Mouse (Mus musculus) left cerebral cortex, adult 2 months (tissue): ENCODE results near the gene Klhl36. TPM values are rescaled to one million over a fixed set of nuclear protein-coding genes. Genes with fewer than 3 reads are reported as not detected.

Experiments used
- DNase-seq, 2 experiments: peaks; one replicate each; pipeline ENCODE4 v3.0.0; 2021 to 2022; ENCODE audit warnings: low spot score in 2 of 2, mixed read lengths in 1 of 2; ENCODE audit errors: extremely low spot score in 1 of 2
- H3K27ac ChIP-seq: fragments of 200-600 bp; 2 replicates; pipeline ENCODE4 v1.8.1; 2022
- H3K4me3 ChIP-seq: fragments of 200-600 bp; 2 replicates; pipeline ENCODE4 v1.8.1; 2022
- CTCF ChIP-seq: fragments of 200-600 bp; IDR thresholded peaks from 2 replicates; pipeline ENCODE4 v1.8.1; 2022; ENCODE audit warnings: antibody characterized with exemption, mild to moderate bottlenecking, moderate library complexity
- intact Hi-C: fragments of 180-260 bp; cut with DNase I; formaldehyde crosslinking; loops from one replicate; pipeline ENCODE4 v1.15.1; 2025
- total RNA-seq, 2 experiments: library from RNA; stranded (reverse); gene quantifications; 2 replicates each; pipeline ENCODE4 v1.2.3; 2021

Klhl36 gene
- total RNA-seq, 2 experiments from 2014 or later, result 7.2 to 8.9 TPM

DNA sequence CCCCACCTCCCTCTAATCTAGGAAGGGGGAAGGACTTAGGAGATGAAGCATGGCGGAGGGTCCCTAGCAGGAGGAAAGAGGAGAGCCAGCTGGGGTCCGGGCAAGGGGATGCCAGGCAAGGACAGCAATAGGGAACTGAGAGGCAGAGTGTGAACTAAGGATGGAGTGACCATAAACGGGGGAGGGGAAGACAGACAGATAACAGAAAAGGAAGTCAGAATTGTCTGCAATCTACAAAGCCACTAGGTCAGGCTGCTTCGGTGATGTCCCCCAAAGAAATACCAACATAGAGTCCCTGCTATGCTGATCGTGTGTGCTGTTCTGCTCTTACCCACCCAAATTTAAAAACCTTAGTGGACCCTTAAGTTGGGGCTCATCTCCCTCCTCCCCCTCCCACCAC lies 35.1 kb upstream of the Klhl36 start:
- Histone ChIP-seq H3K27ac (no peak overlapping the region), H3K4me3 (no peak overlapping the region)
- DNase-seq, result no peak
- intact Hi-C loops, result no loop called here
- TF ChIP-seq CTCF, result no peak

- Histone ChIP-seq H3K4me3 (no peak overlapping the region), H3K27ac (no peak overlapping the region)
- intact Hi-C loops, result no loop called here
- no peak for TF ChIP-seq CTCF
- DNase-seq, result no peak
Measured at GRCm38 (mm10) chr8:119827721-119828153, 34.3 kb upstream of the Klhl36 start.

DNA sequence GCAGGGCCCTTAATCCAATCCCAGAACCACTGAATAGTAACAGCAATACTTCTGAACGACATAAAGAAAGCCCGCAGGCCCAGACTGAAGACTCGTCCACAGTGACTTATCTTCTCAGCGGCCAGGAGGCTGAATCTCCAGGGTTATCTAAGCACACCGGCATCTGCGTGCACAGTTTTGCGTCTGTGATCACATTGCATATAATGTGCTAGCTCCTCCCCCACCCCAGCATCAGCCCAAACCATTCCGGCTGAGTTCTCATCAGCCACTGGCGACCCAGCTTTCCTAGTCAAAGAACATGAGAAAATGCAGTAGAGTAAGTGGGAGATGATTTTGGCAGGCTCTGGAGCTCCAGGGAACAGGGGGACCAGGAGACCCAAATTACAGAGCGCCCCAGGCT lies 33.1 kb upstream of the Klhl36 start:
- intact Hi-C loops, result no loop called here
- H3K27ac ChIP-seq, result no peak overlapping the region; the same call in 1 of the 2 replicates
- TF ChIP-seq CTCF, result no peak
- no peak overlapping the region for H3K4me3 ChIP-seq
- no peak for DNase-seq

DNA sequence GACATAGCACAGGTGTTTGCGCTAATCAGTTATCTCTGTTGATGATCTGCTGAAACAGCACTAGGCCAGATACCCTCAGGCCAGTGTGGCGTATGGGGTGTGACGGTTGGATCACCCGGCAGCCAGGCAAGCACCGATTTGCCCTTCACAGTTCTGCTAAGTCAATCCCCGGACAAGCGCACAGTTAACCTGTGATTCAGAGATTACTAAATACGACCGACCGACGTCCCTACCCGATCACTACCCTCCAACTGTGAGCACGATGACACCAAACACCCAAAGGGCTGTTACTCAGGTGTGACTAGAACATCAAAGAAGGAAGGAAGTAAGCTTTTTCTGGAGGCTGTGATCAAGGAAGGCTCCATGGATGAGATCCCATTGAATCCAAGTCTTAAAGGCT lies 32.6 kb upstream of the Klhl36 start:
- DNase-seq, result no peak
- intact Hi-C loops, result no loop called here
- H3K27ac ChIP-seq, result no peak overlapping the region; the same call in 1 of the 2 replicates
- no peak overlapping the region for H3K4me3 ChIP-seq
- TF ChIP-seq CTCF, result no peak

- intact Hi-C loops, result no loop called here
- H3K27ac ChIP-seq, result no peak overlapping the region; the same call in 1 of the 2 replicates
- H3K4me3 ChIP-seq, result no peak overlapping the region
- TF ChIP-seq CTCF, result no peak
- no peak for DNase-seq
Measured at GRCm38 (mm10) chr8:119829870-119830580, 32.0 kb upstream of the Klhl36 start.

DNA sequence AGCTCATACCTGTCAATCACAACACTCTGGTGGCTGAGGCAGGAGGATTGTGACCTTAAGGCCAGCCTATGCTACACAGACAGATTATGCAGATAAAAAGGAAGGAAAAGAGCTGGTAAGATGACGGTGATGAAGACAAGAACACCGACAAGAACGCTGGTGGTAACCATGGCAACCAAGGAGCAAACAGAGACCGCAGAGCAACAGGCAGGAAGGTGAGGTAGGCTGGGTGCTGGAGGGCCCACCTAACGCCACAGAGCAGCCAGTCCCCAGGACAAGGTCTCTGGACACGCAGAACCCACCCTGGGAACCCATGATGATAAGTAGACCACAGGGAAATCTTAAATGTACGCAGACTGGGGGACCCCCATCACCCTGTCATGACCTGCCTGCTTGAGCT lies 31.5 kb upstream of the Klhl36 start:
- Histone ChIP-seq H3K27ac (no peak overlapping the region; the same call in 1 of the 2 replicates), H3K4me3 (no peak overlapping the region)
- DNase-seq, result no peak
- TF ChIP-seq CTCF, result no peak
- intact Hi-C loops, result no loop called here

DNA sequence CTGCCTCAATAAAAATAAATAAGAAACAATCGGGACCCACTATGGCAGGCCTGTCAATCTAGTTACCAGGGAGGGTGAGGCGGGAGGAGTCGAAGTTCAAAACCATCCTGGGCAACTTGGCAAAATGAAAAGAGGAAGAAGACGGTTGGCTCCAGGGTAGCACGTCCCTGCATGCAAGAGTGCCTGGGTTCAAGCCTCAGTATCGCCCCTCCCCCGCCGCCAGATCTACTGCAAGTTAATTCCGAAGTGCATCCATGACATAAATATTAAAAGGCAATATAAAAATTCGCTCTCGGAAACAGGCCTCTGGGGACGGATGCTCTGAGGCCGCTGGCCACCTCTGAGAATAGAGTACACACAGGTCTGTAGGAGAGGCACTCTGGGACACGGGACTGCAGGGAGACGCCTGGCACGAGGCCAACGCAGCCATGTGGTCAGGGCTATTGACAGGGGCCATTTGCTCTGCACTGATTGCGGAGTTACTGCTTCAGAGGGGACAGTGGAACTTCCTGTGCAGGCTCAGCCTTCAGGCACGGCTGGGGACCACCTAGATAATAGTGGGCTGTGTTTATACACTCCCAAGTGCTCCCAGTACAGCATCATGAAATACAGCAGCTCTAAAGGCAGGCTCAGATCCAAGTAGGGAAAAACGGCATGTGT lies 30.6 kb upstream of the Klhl36 start:
- H3K27ac ChIP-seq, result no peak overlapping the region
- intact Hi-C loops, result no loop called here
- DNase-seq, result peak in 1 of 2 experiments; percentile 50
- H3K4me3 ChIP-seq, result no peak overlapping the region
- no peak for TF ChIP-seq CTCF

GRCm38 (mm10) chr8:119832101-119832617 lies 29.9 kb upstream of the Klhl36 start:
- Histone ChIP-seq H3K4me3 (no peak overlapping the region), H3K27ac (no peak overlapping the region)
- TF ChIP-seq CTCF, result no peak
- DNase-seq, result no peak
- intact Hi-C loops, result no loop called here

DNA sequence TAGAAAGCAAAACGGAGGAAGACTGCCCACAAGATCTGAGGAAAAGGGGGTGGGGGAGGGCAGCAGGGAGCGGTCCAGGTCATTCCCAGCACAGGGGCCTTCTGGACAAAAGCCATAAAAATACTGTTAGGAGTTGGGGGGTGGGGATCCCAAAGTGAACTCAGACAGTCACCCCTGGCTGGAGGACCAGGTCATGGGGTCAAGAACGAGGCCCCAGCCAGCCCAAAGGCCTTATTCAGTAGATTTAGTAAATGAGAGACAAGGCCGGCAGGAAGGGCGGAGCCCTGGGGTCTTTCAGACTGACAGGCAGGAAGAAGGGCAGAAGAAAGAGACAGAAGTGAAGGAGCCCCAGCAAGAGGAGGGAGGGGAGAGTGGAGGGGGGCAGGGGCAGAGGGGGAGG lies 29.1 kb upstream of the Klhl36 start:
- Histone ChIP-seq H3K27ac (no peak overlapping the region), H3K4me3 (no peak overlapping the region)
- no peak for DNase-seq
- intact Hi-C loops, result no loop called here
- TF ChIP-seq CTCF, result no peak

DNA sequence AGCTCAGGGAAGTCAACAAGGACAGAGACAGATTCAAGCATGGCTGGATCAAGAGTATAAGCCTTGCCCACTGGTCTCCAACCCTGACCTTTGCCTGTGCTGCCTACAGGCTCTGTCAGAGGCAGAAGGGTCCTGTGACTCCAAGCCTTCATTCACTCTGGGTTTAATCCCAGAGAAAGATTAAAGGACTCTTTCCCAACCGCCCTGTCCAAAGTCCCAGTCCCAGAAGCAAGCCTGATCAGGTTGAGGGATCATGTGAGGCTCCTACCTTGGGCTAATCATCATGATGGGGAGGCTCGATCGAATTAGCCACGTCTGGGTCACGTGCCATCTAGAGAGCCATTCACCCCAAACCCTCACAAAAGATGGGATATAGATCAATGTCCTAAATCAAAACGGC lies 27.4 kb upstream of the Klhl36 start:
- H3K27ac ChIP-seq, result no peak overlapping the region; the same call in 1 of the 2 replicates
- TF ChIP-seq CTCF, result no peak
- no peak overlapping the region for H3K4me3 ChIP-seq
- intact Hi-C loops, result no loop called here
- no peak for DNase-seq

GRCm38 (mm10) chr8:119835270-119835669 lies 26.8 kb upstream of the Klhl36 start:
- no peak for TF ChIP-seq CTCF
- Histone ChIP-seq H3K4me3 (no peak overlapping the region), H3K27ac (no peak overlapping the region; the same call in 1 of the 2 replicates)
- no peak for DNase-seq
- intact Hi-C loops, result no loop called here

DNA sequence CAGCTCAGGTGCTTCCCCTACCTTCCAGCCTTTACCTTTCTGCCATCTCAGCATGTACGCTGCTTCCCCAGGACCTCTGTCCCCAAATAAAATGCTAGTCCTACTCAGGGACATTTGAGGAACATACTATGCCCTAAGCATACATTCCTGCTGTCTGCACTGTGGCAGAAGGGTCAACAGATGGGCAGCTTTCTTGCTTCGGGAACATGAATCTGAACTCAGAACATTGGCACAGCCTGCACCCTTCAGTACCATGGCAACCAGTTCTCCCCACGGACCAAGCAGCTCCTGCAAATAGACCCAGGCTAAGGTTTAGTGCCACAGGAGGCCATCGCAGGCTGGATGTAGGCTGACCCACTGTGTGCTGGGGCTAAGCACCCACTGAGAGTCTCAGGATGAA lies 25.2 kb upstream of the Klhl36 start:
- intact Hi-C loops, result no loop called here
- DNase-seq, result no peak
- Histone ChIP-seq H3K4me3 (no peak overlapping the region), H3K27ac (no peak overlapping the region)
- no peak for TF ChIP-seq CTCF
